Mouse (Mus musculus) cerebellum, adult (tissue): ENCODE results near the gene Celf6.

Source experiments
- ATAC-seq: cut with Nextera tagmentation; 2 replicates; pipeline ENCODE4 v1.9.2; 2017; ENCODE audit warnings: mild to moderate bottlenecking, moderate library complexity, mixed read lengths; ENCODE audit not compliant: insufficient number of reproducible peaks, low FRiP score, low TSS enrichment

The Celf6 gene

DNA sequence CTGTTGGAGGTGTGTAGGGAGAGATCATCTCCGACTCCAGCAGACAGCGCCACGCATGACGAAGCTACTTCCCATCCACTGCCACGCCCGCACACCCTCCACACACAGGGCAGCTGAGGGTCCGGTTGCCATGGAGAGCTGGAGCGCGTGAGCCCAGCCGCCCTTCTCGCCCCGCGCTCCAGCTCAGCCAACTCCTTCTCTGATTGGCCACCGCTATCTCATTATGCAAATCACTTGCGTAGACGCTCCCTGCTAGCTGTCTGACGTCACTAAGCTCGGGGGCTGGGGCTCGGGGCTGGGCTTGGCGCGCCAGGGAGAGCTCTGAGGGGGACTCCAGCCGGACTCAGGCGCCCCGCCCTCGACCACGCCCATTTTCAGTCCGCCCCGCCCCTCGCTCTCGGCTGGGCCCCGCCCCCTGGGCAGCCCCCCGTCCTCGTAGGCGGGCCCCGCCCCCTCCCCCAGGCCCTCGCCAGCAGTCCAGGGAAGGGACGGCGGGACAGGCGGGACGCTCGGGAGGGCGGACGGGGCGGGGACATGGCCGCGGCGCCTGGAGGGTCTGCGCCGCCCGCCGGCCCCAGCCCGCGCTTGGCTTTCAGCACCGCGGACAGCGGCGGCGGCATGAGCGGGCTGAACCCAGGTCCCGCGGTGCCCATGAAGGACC is at the start of gene Celf6:
Gene Celf6, plus strand, starts transcription at position 74 of the 661 bp plus-strand sequence.
- peak; percentile 91 for ATAC-seq

DNA sequence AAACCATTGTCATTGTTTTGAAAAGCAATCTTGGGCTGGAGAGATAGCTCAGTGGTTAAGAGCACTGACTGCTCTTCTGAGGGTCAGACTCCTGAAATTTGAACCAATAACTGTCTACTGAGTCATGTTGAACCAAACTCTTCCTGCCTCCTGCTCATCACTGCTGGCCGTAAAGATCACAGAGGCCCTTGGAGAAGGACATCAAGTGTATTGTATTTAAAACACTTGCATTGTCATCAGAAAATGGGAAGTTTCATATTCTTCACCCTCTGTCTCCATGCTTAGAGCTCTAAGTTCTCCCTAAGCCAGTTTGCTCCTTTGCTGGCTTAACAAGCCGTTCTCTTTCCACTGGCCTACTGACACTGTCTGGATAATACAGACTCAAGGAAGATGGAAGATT is 49.4 kb upstream of the Celf6 start:
- ATAC-seq, result no peak

DNA sequence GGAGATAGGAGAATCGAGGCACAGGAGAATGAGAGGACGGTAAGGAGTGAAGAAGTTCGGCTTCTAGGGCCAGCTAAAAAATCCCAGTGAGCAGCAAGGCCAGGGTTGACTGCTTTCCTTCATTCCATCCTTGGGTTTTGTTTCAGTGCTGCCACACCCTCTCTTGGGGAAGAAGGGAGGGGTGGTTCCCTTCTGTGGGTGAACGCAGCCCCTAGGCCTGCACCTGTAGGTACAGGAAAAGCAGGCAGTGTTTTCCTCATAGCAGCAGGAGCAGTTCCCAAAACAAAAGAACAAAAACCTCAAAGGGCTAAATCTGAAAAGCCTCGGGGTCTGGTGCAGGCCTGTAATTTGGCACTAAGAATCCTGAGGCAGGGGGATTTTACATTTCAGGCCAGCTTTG is 46.1 kb upstream of the Celf6 start:
- no peak for ATAC-seq

DNA sequence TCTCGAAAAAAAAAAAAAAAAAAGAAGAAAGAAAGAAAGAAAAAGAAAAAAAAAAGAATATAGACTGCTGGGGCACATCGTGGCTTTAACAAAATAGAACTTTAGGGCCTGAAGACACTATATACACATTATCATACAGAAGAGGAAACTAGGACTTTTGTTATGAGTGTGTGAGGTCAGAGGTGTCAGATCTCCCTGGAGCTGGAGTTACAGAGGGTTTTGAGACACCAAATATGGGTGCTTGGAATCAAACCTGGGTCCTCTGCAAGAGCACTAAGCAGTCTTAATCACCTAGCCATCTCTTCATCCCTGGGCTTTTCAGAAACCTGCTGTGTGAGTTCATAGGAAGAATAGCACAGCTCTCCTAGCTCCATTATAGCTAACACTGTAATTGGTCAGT is 44.3 kb upstream of the Celf6 start:
- no peak for ATAC-seq

DNA sequence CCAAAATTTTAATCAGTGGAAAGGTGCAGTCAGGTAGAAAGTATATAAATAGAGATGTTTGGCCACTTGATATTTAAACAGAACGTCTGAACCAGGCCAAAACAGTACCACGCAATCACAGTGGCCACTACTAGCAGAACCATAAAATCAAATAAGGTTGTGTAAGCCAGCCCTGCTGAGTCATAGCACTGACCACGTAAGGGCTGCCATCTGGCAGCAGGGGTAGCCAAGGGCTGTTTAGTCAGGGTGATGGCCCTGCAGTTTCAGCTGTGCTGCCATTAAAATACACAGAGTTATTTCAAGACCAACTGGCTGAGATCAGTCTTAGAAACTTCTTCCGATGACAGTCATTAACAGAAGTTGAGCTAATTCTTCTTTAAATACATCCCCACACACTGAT is 43.8 kb upstream of the Celf6 start:
- ATAC-seq, result peak; percentile 93

DNA sequence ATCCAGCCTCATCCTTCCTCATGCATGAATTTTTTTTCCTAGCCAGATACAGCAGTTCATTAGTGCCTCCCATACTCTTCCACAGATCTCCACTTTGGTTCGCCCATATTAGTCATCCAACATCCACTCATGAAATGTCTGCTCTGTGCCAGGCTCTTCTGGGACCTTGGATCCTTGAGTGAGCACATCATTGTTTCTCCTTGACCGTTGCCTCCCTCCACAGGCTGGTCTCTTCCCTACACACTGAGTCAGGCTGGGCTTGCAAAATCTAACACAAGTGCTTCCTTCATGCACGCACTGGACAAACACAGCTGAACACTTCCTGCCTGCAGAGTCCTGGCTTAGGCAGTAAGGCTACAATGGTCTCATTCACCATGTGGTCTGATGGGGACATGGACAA is 40.1 kb upstream of the Celf6 start:
- ATAC-seq, result no peak

DNA sequence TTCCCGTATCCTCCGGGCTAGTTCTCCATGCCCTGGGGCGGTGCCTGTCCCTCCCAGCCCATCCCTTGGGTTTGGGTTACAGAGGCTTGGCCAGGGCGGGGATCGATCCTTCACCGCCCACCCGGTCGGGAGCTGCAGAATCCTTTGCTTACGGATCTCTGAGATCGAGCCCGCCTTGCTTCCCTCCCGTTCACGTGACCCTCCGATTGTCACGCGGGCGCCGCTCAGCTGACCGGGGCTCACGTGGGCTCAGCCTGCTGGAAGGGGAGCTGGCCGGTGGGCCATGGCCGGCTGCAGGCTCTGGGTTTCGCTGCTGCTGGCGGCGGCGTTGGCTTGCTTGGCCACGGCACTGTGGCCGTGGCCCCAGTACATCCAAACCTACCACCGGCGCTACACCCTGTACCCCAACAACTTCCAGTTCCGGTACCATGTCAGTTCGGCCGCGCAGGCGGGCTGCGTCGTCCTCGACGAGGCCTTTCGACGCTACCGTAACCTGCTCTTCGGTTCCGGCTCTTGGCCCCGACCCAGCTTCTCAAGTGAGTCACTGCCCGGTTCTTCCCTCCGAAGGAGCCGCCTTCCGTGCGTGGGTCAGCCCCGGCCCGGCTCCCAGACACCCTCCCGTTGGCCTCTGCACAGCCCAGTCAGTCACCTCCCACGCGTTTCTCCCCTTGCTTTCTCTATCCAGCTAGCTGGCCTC is 38.1 kb upstream of the Celf6 start, which contains the start of the genes Hexa and Tmem202:
Gene Hexa, plus strand, starts transcription at position 100 of the 697 bp plus-strand sequence.
Gene Tmem202, minus strand, starts transcription at position 407 of the 697 bp plus-strand sequence.
- peak; percentile 83 for ATAC-seq

DNA sequence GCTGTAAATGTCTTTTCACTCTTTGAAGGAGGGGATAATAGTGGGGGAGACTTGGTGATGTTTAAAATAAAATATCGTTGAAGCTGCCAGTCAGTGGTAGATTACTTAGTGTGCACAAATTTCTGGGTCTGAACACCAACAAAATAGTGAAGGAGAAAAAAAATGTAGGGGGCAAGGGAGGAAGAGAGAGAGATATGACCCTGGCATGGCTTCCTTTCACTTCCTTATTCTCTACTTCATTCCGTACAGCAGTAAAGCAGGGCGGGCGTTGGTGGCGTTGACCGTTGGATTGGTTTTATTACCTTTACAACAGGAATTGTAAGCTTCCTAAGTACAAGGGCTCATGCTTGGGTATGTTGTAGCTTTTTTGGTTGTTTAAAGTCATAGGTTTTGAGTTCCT is 36.1 kb upstream of the Celf6 start:
- ATAC-seq, result no peak

DNA sequence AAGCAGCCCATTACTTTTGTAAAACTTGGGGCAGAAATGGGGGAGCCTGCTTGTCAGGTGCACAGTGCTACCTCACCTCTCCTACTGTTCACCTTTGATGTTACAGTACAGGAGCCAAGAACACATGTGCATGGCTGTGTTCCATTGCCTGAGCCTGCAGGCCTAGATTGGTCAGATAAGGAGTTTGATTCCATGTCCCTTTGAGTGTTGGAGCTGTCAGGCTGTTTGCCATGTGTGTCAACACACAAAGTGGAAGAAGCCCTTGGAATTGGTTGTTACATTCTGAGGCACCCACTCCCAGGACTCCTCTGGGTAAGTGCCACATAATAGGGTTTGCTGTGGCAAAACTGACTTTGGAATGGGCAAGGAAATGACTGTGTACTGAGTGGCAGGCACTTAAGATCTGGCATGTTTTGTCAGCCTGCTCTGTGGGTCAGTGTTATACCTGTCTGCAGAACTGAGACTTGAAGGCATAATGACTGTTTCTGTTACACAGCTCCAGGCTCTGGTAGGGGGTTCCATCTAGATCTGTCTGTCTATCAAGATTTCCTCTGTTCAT is 34.9 kb upstream of the Celf6 start:
- ATAC-seq, result no peak

DNA sequence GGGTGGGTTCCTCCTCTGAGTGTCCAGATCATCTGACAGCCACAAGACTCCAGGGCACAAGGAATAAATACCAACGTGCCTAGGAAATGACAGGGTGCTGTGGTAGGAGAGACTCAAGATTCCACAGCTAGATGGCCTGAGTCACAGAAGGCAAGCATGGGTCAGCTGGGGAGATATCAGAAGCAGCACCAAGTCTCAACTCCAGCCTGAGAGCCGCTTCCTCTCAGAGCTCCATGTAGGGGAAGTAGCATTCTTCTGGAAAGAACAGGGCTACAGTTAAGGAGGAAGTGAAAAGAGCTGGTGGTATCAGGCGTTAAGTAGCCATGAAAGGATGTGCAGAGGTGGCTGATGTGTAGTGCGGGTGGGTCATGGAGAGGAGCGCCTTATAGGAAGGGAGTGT is 33.0 kb upstream of the Celf6 start:
- ATAC-seq, result no peak

DNA sequence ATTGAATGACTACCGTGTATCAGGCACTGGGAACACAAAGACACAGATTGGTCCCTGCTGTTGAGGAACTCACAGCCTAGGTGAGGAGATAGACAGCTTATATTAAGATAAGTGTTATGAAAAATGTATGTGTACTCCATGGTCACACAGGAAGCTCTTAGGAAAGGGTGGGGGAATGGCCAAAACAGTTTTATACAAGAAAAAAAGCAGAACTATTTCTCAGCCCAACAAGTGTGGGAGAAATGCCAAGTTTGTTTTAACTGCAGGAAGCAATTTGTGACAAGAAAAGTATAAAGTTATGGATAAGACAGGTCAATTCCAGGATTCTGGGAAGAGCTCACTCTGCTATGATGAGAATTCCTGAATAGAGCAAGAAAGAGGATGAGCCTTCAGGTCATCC is 29.8 kb upstream of the Celf6 start:
- no peak for ATAC-seq

DNA sequence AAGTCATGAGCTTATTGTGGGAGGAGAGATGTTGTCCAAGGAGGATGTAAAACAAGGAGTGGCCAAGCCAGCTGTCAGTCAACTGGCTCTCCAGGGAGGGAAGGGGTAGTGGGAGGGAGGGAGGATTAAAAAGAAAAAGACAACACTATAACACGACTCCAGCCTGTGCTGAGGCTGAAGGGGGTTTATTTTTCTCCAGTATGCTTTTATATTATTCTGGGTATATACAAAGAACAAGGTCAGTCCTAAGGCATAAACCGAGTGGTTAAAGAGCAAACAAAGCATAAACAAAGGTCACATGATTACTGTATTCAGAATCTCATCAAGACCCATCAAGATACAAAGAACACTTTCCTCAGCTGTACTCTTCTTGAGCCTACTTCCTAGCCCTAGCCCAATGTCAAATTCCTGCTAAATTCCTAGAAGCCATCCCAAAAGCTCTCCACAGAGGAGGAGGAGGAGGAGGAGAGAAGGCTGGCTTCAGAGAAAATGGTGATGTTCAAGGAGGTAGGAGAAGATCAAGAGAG is 28.7 kb upstream of the Celf6 start:
- ATAC-seq, result no peak

DNA sequence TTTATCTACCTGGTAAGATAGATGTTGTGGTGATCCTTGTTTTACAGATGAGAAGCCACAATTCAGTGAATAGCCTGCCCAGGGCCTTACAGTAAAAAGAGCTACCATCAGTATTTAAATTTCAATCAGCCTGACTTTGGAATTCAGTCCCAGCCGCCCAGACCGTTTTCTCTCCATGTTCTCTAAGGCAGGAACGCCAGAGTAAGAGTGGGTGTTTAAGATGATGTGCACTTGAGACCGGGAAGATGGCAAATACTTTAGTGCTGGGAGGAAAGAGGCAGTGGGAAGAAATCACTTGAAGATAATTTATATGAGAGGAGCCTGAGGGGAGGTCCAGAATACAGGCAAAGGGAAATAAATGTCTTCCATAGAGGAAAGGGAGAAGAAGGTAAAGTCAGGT is 27.6 kb upstream of the Celf6 start:
- ATAC-seq, result no peak

DNA sequence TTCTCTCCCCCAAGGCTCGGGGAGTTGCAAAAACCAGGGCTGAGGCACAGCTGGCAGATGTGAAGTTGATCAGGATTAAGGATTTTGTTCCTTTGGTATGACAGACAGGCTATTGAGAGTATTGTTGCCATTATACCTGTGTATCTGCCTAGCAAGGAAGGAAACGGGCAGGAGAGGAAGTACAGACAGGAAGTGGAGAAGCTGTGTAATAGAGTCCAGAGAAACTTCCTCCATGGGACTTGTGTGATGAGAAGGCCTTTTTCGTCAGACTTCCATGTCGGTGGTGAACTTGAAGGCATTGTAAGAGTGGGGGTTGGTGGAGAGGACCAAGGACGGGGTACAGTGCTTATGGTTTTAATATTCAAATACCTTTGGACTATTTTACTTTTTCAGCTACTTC is 26.7 kb upstream of the Celf6 start:
- ATAC-seq, result no peak

DNA sequence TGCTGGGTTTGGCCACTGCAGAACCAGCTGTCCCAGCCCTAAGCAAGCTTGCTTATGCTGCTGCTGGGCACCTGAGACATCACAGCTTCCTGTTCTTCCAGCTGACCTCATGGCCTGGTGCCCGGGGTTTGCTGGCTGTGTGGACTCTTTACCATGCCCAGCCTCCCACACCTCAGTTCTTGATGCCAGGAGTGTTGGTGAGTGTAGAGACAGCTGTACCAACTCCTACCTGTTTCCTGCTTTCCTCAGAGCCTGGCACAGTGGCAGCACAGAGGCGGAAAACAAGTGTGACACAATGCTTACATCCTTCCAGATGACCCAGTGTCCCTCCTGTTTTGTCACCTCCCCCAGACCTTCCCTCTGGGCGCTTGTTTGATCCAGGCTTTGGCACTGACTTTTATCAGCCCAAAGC is 26.1 kb upstream of the Celf6 start:
- ATAC-seq, result no peak

DNA sequence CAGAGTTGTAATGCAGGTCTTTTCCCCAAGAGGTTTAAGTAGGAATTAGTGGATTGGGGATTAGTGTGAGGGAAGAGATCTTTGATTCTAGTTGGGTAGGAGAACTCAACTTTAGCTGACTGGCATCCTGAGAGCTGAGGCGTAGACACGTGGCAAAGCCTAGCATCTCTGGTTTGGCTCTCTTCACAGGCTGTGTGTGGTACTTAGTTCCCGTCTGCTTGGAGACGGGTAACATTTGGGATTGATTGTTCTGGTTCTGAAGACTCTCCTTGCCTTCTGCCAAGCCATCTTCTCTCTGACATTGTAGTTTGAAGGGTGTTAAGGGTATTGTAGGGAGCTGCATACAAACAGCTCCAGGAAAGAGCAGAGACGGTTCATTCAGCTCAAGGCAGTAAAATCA is 25.1 kb upstream of the Celf6 start:
- ATAC-seq, result no peak

DNA sequence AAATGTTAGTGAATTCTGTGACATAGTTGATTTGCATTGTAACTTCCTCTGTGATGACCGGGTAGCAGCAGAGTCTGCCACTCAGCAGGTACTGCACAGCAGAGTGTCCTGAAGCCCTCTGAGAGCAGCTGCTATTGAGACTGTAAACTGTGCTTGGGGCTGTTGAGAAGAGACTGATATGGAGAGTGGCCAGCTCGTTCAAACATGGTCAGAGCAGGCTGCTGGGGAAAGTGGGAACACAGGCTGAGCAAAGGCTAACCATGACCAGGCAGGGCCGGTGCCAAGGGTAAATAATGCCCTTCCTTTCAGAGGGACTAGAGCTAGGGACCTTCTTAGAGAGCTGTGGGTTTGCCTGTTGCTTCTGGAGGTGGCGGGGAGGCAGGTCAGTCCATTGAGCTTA is 24.0 kb upstream of the Celf6 start:
- ATAC-seq, result no peak

DNA sequence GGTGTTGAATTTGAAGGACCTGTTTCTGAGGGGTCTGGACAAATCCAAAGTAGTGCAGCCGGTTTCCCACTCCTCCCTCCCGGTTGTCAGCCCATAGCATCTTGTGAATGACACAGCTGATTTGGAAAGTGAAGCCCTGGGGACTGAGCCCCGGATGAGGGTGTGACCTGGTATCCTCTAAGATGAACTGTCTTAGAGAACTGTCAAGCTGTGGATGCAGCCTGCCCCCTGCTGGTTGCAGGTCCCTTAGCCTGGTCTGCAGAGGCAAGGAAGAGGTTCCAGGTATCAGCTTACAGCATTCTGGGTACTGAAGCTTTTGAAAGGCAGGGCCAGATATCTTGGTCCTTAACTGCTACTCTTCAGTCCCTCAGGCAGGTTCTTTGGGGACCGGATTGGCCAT is 12.1 kb upstream of the Celf6 start:
- ATAC-seq, result no peak

DNA sequence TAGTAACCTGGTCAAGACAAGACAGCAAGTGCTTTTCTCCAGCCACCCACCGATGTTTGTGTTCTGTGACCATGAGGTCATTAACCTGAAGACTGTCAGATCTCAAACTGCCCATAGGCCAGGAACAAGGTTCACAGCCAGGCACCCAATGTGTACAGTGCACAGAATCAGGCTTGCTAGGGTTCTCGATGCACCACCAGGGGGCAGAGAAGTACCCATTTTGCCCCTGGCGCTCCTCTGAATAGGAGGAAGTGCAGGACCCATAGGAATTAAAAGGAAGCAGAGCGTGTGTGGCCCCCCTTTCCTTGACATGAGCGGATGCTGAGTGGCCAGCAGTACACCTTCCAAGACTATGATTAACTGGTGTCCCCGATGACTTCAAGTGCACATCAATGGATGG is 10.6 kb upstream of the Celf6 start:
- no peak; the same call in 1 of the 2 replicates for ATAC-seq

DNA sequence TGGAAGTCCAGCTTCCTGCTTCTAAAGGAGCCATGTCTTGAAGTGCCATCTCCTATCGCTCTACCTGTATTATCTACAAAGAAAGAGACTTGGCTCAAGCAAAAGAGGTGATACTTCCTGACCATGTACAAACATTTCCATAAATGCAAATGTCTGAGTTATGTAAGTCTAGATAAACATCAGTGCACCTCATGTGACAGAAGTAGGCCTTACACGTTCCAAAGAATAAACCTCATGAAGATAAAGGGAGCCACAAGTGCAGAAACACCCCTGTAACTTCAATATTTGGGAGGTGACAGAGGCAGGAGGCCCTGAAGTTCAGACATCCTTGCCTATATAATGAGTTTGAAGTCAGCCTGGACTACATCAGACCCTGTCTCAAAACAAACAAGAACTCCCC is 5.9 kb upstream of the Celf6 start:
- ATAC-seq, result no peak

DNA sequence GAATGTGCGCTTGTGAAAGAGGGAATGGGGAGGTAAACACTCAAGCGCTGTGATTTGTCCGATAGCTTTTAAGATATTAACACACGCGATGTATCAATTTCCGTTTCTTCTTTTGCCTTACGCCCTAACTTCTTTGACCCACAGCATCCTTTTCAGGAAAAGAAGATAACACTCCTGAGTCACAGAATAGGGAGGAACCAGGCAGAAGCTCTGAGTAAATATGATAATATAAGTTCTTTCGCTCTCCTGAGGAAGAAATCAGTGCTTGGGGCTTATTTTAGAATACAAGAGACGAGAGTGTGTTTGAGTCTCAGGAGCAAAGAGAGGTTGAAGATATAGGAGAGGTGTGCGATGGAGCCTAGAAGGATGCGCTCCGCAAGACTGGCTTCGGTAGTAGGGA is 316 bp upstream of the Celf6 start:
- no peak for ATAC-seq

DNA sequence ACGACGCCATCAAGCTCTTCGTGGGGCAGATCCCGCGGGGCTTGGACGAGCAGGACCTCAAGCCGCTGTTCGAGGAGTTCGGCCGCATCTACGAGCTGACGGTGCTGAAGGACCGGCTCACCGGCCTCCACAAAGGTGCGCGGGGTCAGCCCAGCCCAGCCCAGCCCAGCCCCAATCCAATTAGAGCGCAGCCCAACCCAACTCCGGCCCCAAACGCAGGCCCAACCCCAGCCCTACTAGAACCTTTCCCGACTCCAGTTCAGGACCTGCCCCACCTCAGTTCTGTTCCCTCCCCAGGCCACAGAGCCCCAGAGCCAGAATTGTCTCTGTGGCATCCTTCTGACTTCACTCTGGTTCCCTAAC is 769 bp downstream of the Celf6 start:
- peak; percentile 56; the same call in 1 of the 2 replicates for ATAC-seq
